Mouse (Mus musculus) stomach, postnatal 0 days (tissue): ENCODE data around the gene Ankrd11. TPM values are rescaled to one million over a fixed set of nuclear protein-coding genes. Genes with fewer than 3 reads are reported as not detected.
A peak's percentile ranks its signal among the peaks of the same experiment; 100 is the strongest.

Source experiments
- ATAC-seq: fragments of 200-750 bp; cut with Nextera tagmentation; 2 replicates; pipeline ENCODE4 v1.8.0; 2017; ENCODE audit not compliant: low FRiP score, low TSS enrichment
- DNase-seq: peaks from one replicate; pipeline ENCODE4 v3.0.0-alpha.2; 2016; ENCODE audit warnings: low spot score
- H3K27ac ChIP-seq: fragments of 300-500 bp; sonication (generic); replicated peaks from 2 replicates; pipeline ENCODE4 v1.5.1; 2014; ENCODE audit warnings: mild to moderate bottlenecking, control low read depth
- H3K27me3 ChIP-seq: fragments of 300-500 bp; sonication (generic); 2 replicates; pipeline ENCODE4 v1.6.1; 2014; ENCODE audit warnings: low read length; ENCODE audit not compliant: control insufficient read depth, insufficient read depth
- H3K36me3 ChIP-seq: fragments of 300-500 bp; sonication (generic); 2 replicates; pipeline ENCODE4 v1.6.1; 2014; ENCODE audit warnings: low read length, mixed read lengths; ENCODE audit not compliant: control insufficient read depth, insufficient read depth
- H3K4me1 ChIP-seq: fragments of 300-500 bp; sonication (generic); replicated peaks from 2 replicates; pipeline ENCODE4 v1.6.1; 2014; ENCODE audit warnings: antibody characterized with exemption; ENCODE audit not compliant: control insufficient read depth, insufficient read depth
- H3K4me2 ChIP-seq: fragments of 300-500 bp; sonication (generic); replicated peaks from 2 replicates; pipeline ENCODE4 v1.6.1; 2014; ENCODE audit warnings: low read depth, mild to moderate bottlenecking, control low read depth, moderate library complexity
- H3K4me3 ChIP-seq: fragments of 300-500 bp; sonication (generic); 2 replicates; pipeline ENCODE4 v1.5.1; 2014; ENCODE audit warnings: low read depth, low read length, control low read depth
- H3K9ac ChIP-seq: fragments of 300-500 bp; sonication (generic); 2 replicates; pipeline ENCODE4 v1.6.1; 2014; ENCODE audit warnings: mild to moderate bottlenecking, low read length, control low read depth, mixed read lengths
- H3K9me3 ChIP-seq: fragments of 300-500 bp; sonication (generic); 2 replicates; pipeline ENCODE4 v1.6.1; 2016; ENCODE audit warnings: low read length; ENCODE audit not compliant: control insufficient read depth
- CTCF ChIP-seq: IDR thresholded peaks from 2 replicates; pipeline ENCODE4 v1.5.1; 2016; ENCODE audit warnings: antibody characterized with exemption, low read depth, mild to moderate bottlenecking, moderate library complexity
- EP300 ChIP-seq: optimal IDR thresholded peaks from 2 replicates; pipeline ENCODE3; 2016; ENCODE audit warnings: antibody characterized with exemption
- WGBS: fragments of 180-500 bp; shearing (Covaris S2); extraction: QIAGEN DNeasy Blood & Tissue Kit; methylation state at CpG from one replicate; pipeline ENCODE4 v1.1.7; 2014; 5-methylcytosine and 5-hydroxymethylcytosine counted together
- polyA plus RNA-seq: library from polyadenylated mRNA; unstranded; fragments of >200 nt; fragmentation: Nextera tagmentation; extraction: Ambion mirVana; gene quantifications from 2 replicates; pipeline ENCODE4 v1.2.1, GENCODE M21; 2015

Gene Ankrd11
- polyA plus RNA-seq, 1 experiment from 2014 or later, result 35.0 TPM

DNA sequence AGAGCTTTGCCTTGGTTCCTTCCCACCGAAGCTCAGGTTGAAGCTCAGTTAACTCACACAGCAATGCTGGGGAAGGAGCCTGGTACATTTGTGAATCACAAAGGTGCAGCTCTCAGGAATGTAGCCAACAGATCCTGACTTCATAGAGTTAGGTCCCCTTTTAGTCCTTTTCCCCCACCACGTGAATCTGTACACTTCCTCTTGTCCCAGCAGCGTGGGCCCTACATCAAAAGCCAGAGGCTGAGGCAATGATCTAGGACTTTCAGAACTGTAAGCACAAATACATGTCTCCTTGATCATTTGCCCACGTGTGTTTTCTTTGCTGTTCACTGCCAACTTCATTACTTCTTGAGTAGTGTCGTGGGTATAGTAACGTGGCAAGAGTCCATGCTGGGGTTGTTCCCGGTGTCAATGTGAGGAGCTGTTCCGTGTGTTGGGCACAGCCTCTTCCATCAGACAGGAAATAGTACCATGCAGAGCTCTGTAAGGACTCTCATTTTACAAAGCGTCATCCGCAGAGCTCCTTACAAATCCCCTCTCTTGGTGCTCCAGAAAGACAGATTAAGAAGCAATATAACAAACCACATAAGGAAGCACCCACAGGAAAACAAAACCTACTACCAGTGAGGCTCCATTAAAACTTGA lies 62.1 kb downstream of the Ankrd11 start:
- WGBS, result 60% methylated on average over 10 of the region's 10 CpGs
- ATAC-seq (no peak), DNase-seq (no peak)
- Histone ChIP-seq H3K4me1 (peaks cover 4% of the 10 kb centered on the region; the same call in 1 of the 2 replicates), H3K9me3 (no peaks in the 10 kb centered on the region), H3K27ac (peak overlapping the region; percentile 35), H3K27me3 (no peaks in the 10 kb centered on the region), H3K9ac (no peak overlapping the region), H3K36me3 (no peaks in the 10 kb centered on the region), H3K4me3 (no peak overlapping the region), H3K4me2 (no peak overlapping the region)
- TF ChIP-seq EP300 (no peak), CTCF (no peak)

DNA sequence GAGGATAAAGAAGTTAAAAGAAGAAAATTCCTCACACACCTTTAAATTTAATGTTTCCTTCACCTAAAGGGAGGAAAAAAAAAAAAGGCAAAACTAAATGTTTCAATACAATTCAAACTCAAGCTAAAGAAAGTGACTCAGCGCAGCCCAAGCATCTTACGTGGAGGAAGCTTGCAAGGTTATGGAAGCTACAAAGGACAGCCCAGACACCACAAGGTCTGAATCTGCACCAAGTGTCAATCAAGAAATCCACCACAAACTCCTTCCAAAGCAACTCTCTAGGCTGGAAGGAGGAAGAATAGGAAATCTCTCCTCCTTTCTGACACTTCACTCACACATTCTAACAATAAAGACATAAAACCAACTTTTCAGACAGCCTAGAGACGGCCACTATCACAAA lies 62.7 kb downstream of the Ankrd11 start:
- Histone ChIP-seq H3K4me1 (peaks cover 4% of the 10 kb centered on the region; the same call in 1 of the 2 replicates), H3K27ac (peak overlapping the region; percentile 35), H3K4me2 (no peak overlapping the region), H3K36me3 (no peaks in the 10 kb centered on the region), H3K9me3 (no peaks in the 10 kb centered on the region), H3K27me3 (no peaks in the 10 kb centered on the region), H3K4me3 (no peak overlapping the region), H3K9ac (no peak overlapping the region)
- ATAC-seq (no peak), DNase-seq (no peak)
- WGBS, result 78% methylated on average over 3 of the region's 3 CpGs
- TF ChIP-seq EP300 (no peak), CTCF (no peak)

DNA sequence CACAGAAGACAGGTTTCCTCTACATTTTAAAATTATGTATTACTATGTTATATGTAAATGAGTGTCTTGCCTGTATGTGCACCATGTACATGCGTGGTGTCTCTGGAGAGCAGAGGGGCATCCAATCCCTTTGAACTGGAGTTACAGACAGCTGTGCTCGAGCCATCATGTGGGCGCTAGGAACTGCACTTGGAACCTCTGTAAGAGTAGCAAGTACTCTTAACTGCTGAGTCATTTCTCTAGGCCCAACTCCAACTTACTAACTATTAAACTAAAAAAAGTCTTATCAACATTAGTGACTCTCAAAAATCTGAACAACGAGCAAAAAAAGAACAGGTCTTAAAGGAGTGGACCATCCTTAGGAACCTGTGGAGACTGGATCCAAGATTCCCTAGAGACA lies 66.0 kb downstream of the Ankrd11 start:
- no peak overlapping the region for H3K27ac ChIP-seq
- no peak for DNase-seq
- no peaks in the 10 kb centered on the region for H3K9me3 ChIP-seq
- peaks cover 4% of the 10 kb centered on the region; the same call in 1 of the 2 replicates for H3K4me1 ChIP-seq
- no peak overlapping the region for H3K4me3 ChIP-seq
- 79% methylated on average over 4 of the region's 4 CpGs for WGBS
- ATAC-seq, result no peak
- H3K36me3 ChIP-seq, result no peaks in the 10 kb centered on the region
- H3K9ac ChIP-seq, result no peak overlapping the region
- no peaks in the 10 kb centered on the region for H3K27me3 ChIP-seq
- no peak for TF ChIP-seq CTCF
- TF ChIP-seq EP300, result no peak
- no peak overlapping the region for H3K4me2 ChIP-seq

DNA sequence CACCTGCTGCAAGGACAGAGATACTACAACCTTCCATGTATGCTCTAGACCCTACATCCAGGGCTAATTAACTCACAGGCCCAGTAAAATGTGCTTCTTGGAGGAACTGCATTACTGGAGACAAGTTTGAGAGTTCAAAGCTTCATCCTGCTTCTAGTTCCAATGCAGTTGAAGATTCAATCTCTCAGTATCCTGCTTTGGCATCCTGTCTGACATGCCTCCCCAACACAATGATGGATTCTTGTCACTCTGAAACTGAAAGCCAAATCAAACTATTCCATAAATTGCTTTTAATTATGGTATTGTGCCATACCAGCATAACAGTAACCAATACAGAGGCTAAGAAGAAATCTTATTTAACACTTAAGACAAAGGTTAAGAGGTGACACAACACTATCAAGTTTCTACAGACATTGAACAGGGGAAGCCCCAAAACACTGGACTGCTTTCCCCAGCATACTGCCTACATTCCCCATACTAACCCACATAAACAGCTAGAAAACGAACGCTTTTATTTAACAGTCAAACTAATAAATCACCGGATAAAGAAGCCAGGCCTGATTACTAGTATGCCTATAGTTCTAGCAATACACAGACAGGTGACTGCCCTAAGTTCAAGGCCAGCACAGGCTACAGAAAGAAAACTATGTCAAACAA lies 72.0 kb downstream of the Ankrd11 start:
- no peak for ATAC-seq
- 76% methylated on average over 3 of the region's 3 CpGs for WGBS
- no peaks in the 10 kb centered on the region for H3K36me3 ChIP-seq

DNA sequence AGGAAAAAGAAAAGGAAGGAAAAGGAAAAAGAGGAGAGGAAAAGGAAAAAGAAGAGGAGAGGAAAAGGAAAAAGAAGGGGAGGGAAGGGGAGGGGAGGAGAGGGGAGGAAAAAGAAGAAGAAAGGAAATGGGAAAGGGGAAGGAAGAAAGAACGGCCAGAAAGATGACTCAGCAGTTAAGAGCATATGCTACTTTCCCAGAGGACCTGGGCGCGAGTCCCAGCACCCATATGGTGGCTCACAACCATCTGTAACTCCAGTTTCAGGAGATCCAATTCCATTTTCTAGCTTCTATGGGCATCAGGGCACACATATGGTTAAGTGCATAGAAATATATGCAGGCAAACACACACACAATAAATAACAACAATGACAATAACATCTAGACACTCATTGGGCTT lies 73.9 kb downstream of the Ankrd11 start:
- no peak overlapping the region for H3K4me2 ChIP-seq
- no peak overlapping the region for H3K9ac ChIP-seq
- H3K36me3 ChIP-seq, result no peaks in the 10 kb centered on the region
- no peaks in the 10 kb centered on the region for H3K27me3 ChIP-seq
- no peak for TF ChIP-seq EP300
- no peak for TF ChIP-seq CTCF
- DNase-seq (no peak), ATAC-seq (no peak)
- no peaks in the 10 kb centered on the region for H3K9me3 ChIP-seq
- WGBS, result 89% methylated on average over 3 of the region's 3 CpGs
- no peak overlapping the region for H3K27ac ChIP-seq
- no peaks in the 10 kb centered on the region for H3K4me1 ChIP-seq
- H3K4me3 ChIP-seq, result no peak overlapping the region

More for the DNA sequence above, 72.0 kb downstream of the Ankrd11 start:
- H3K4me2 ChIP-seq, result no peak overlapping the region
- DNase-seq, result no peak
- H3K4me3 ChIP-seq, result no peak overlapping the region
- TF ChIP-seq EP300, result no peak
- no peak for TF ChIP-seq CTCF
- no peak overlapping the region for H3K27ac ChIP-seq
- H3K4me1 ChIP-seq, result no peaks in the 10 kb centered on the region
- H3K9ac ChIP-seq, result no peak overlapping the region
- H3K27me3 ChIP-seq, result no peaks in the 10 kb centered on the region
- no peaks in the 10 kb centered on the region for H3K9me3 ChIP-seq

DNA sequence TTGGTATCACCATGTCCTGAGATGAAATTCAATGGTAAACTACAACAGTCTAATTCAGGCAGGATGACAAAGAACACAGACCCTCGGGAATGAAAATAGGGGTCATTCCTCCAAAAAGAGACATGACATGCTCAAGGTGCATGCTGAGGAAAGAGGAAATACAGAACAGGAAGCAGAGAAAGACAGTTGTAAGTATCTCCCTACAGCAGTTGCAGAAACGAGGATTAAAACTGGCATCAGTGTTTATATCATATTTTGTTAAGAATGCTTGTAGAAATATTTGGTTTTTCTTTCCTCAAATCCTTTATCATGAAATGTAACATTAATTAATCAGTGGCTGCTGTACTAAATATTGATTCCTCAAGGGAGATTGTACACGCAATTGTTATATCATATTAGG lies 75.4 kb downstream of the Ankrd11 start:
- Histone ChIP-seq H3K9me3 (no peaks in the 10 kb centered on the region), H3K36me3 (no peaks in the 10 kb centered on the region), H3K9ac (no peak overlapping the region), H3K27ac (no peak overlapping the region), H3K4me2 (no peak overlapping the region), H3K4me3 (no peak overlapping the region), H3K27me3 (no peaks in the 10 kb centered on the region), H3K4me1 (no peaks in the 10 kb centered on the region; the same call in 1 of the 2 replicates)
- DNase-seq (no peak), ATAC-seq (no peak)
- 73% methylated on average over 3 of the region's 3 CpGs for WGBS
- no peak for TF ChIP-seq EP300
- TF ChIP-seq CTCF, result no peak
